Mouse (Mus musculus) cerebellum, postnatal 36 days (tissue): ENCODE data around the gene Rprm.

ENCODE experiments used
- DNase-seq, 2 experiments: peaks; one replicate each; pipeline ENCODE4 v3.0.0; 2021 to 2022; ENCODE audit warnings: mixed read lengths in 2 of 2

Gene Rprm

GRCm38 (mm10) chr2:54085430-54086087 is at the start of gene Rprm:
Gene Rprm (minus strand): TSS chr2:54085552.
- peak; percentile 93 to 94 for DNase-seq

- no peak for DNase-seq
Measured at GRCm38 (mm10) chr2:54119305-54119704, 34.0 kb upstream of the Rprm start.

- peak; percentile 16 to 57 for DNase-seq
Measured at GRCm38 (mm10) chr2:54118881-54119280, 33.5 kb upstream of the Rprm start.

- DNase-seq = no peak
Measured at GRCm38 (mm10) chr2:54111294-54111693, 25.9 kb upstream of the Rprm start.

GRCm38 (mm10) chr2:54106232-54106726 is 20.9 kb upstream of the Rprm start:
- DNase-seq = no peak

GRCm38 (mm10) chr2:54099939-54100338 is 14.6 kb upstream of the Rprm start:
- no peak for DNase-seq

- no peak for DNase-seq
Measured at GRCm38 (mm10) chr2:54092616-54093015, 7.3 kb upstream of the Rprm start.

GRCm38 (mm10) chr2:54086254-54086653 is 902 bp upstream of the Rprm start:
- DNase-seq = no peak

- peak; percentile 4 to 8 for DNase-seq
Measured at GRCm38 (mm10) chr2:54084737-54085429, 469 bp downstream of the Rprm start.

GRCm38 (mm10) chr2:54083861-54084736 is 1.3 kb downstream of the Rprm start:
- DNase-seq = peak; percentile 13 to 19

- no peak for DNase-seq
Measured at GRCm38 (mm10) chr2:54078961-54079360, 6.4 kb downstream of the Rprm start.

GRCm38 (mm10) chr2:54071526-54071925 is 13.8 kb downstream of the Rprm start:
- DNase-seq = no peak

GRCm38 (mm10) chr2:54062421-54062820 is 22.9 kb downstream of the Rprm start:
- no peak for DNase-seq

- no peak for DNase-seq
Measured at GRCm38 (mm10) chr2:54061039-54061438, 24.3 kb downstream of the Rprm start.
